Mouse (Mus musculus): ENCODE results near the gene Dyrk1b. TPM values are rescaled to one million over a fixed set of nuclear protein-coding genes. Genes with fewer than 3 reads are reported as not detected.
A peak's percentile ranks its signal among the peaks of the same experiment; 100 is the strongest.

The Dyrk1b gene
- total RNA-seq, 1 experiment = 3.9 TPM

- in situ Hi-C loops (cut with MboI; ENCODE audit: low sequenced_read_pairs in 2 of 2, unreplicated experiment in 2 of 2) = loop anchor here in 1 of 2 experiments (10.0 kb wide), 1 partner anchor 59 kb away; the partner anchor contains the start of gene Eid2
Measured at GRCm38 (mm10) chr7:28206044-28206600, 26.9 kb downstream of the Dyrk1b start.

GRCm38 (mm10) chr7:28208396-28208987 is 29.2 kb downstream of the Dyrk1b start:
- Histone ChIP-seq H3K9me3 (ENCODE audit: control insufficient read depth, insufficient read depth, low read depth, low read length) (no peaks in the 10 kb centered on the region), H3K27ac (ENCODE audit: insufficient read depth, low read depth, low read length, poor library complexity, severe bottlenecking) (no peak overlapping the region), H3K4me3 (ENCODE audit: insufficient read depth in 1 of 2, low read depth in 1 of 2, low read length in 2 of 2, poor library complexity in 1 of 2, severe bottlenecking in 1 of 2) (peak overlapping the region; percentile 58 to 61), H3K4me1 (ENCODE audit: control insufficient read depth in 2 of 2, insufficient read depth in 2 of 2, low read length in 2 of 2, poor library complexity in 1 of 2) (peaks cover 0 to 3% of the 10 kb centered on the region in 2 experiments; a peak in 1 of 4 replicates), H3K9ac (ENCODE audit: insufficient read depth, low read depth, low read length, poor library complexity, severe bottlenecking) (peak overlapping the region; percentile 74), H3K36me3 (ENCODE audit: control insufficient read depth, insufficient read depth, low read length, poor library complexity, severe bottlenecking) (no peaks in the 10 kb centered on the region)
- no peak for TF ChIP-seq MAFK (IDR thresholded peaks at IDR 0.05; ENCODE audit: insufficient read depth, low read depth, low read length)
- TF ChIP-seq CHD2 (IDR thresholded peaks at IDR 0.05; ENCODE audit: low read depth, low read length) = no peak
- TF ChIP-seq HCFC1 (IDR thresholded peaks at IDR 0.05; ENCODE audit: borderline replicate concordance, insufficient read depth, low read length) = no peak
- in situ Hi-C loops (cut with MboI; ENCODE audit: low sequenced_read_pairs in 2 of 2, unreplicated experiment in 2 of 2) = loop anchor here in 1 of 2 experiments (10.0 kb wide), 1 partner anchor 56 kb away; the partner anchor contains the start of gene Eid2
- DNase-seq (ENCODE audit: low read depth, low spot score) = no peak

More at GRCm38 (mm10) chr7:28206044-28206600, 26.9 kb downstream of the Dyrk1b start:
- no peak for DNase-seq (ENCODE audit: low read depth, low spot score)
- no peaks in the 10 kb centered on the region; a peak in 1 of 4 replicates for H3K4me1 ChIP-seq (ENCODE audit: control insufficient read depth in 2 of 2, insufficient read depth in 2 of 2, low read length in 2 of 2, poor library complexity in 1 of 2)
- no peak overlapping the region for H3K9ac ChIP-seq (ENCODE audit: insufficient read depth, low read depth, low read length, poor library complexity, severe bottlenecking)
- no peaks in the 10 kb centered on the region for H3K36me3 ChIP-seq (ENCODE audit: control insufficient read depth, insufficient read depth, low read length, poor library complexity, severe bottlenecking)
- TF ChIP-seq ZC3H11A (IDR thresholded peaks at IDR 0.05; ENCODE audit: borderline replicate concordance, low read depth, low read length) (no peak), ZNF384 (IDR thresholded peaks at IDR 0.05; ENCODE audit: low read depth, low read length) (no peak), MAFK (IDR thresholded peaks at IDR 0.05; ENCODE audit: insufficient read depth, low read depth, low read length) (no peak), HCFC1 (IDR thresholded peaks at IDR 0.05; ENCODE audit: borderline replicate concordance, insufficient read depth, low read length) (no peak), CHD2 (IDR thresholded peaks at IDR 0.05; ENCODE audit: low read depth, low read length) (no peak)
- no peak overlapping the region for H3K27ac ChIP-seq (ENCODE audit: insufficient read depth, low read depth, low read length, poor library complexity, severe bottlenecking)
- no peaks in the 10 kb centered on the region for H3K9me3 ChIP-seq (ENCODE audit: control insufficient read depth, insufficient read depth, low read depth, low read length)
- H3K4me3 ChIP-seq (ENCODE audit: insufficient read depth in 1 of 2, low read depth in 1 of 2, low read length in 2 of 2, poor library complexity in 1 of 2, severe bottlenecking in 1 of 2) = no peak overlapping the region

GRCm38 (mm10) chr7:28208988-28209508 is 29.8 kb downstream of the Dyrk1b start:
- no peaks in the 10 kb centered on the region for H3K36me3 ChIP-seq (ENCODE audit: control insufficient read depth, insufficient read depth, low read length, poor library complexity, severe bottlenecking)
- H3K9ac ChIP-seq (ENCODE audit: insufficient read depth, low read depth, low read length, poor library complexity, severe bottlenecking) = peak overlapping the region; percentile 74
- peak overlapping the region; percentile 36; the same call in 1 of the 2 replicates for H3K27ac ChIP-seq (ENCODE audit: insufficient read depth, low read depth, low read length, poor library complexity, severe bottlenecking)
- H3K9me3 ChIP-seq (ENCODE audit: control insufficient read depth, insufficient read depth, low read depth, low read length) = no peaks in the 10 kb centered on the region
- H3K4me1 ChIP-seq (ENCODE audit: control insufficient read depth in 2 of 2, insufficient read depth in 2 of 2, low read length in 2 of 2, poor library complexity in 1 of 2) = peaks cover 0 to 3% of the 10 kb centered on the region in 2 experiments; a peak in 1 of 4 replicates
- DNase-seq (ENCODE audit: low read depth, low spot score) = peak; percentile 80
- in situ Hi-C loops (cut with MboI; ENCODE audit: low sequenced_read_pairs in 2 of 2, unreplicated experiment in 2 of 2) = loop anchor here in 1 of 2 experiments (10.0 kb wide), 1 partner anchor 56 kb away; the partner anchor contains the start of gene Eid2
- TF ChIP-seq MAFK (IDR thresholded peaks at IDR 0.05; ENCODE audit: insufficient read depth, low read depth, low read length) (no peak), HCFC1 (IDR thresholded peaks at IDR 0.05; ENCODE audit: borderline replicate concordance, insufficient read depth, low read length) (no peak), ZC3H11A (IDR thresholded peaks at IDR 0.05; ENCODE audit: borderline replicate concordance, low read depth, low read length) (no peak), ZNF384 (IDR thresholded peaks at IDR 0.05; ENCODE audit: low read depth, low read length) (no peak), CHD2 (IDR thresholded peaks at IDR 0.05; ENCODE audit: low read depth, low read length) (no peak)
- H3K4me3 ChIP-seq (ENCODE audit: insufficient read depth in 1 of 2, low read depth in 1 of 2, low read length in 2 of 2, poor library complexity in 1 of 2, severe bottlenecking in 1 of 2) = peak overlapping the region; percentile 58 to 61

- H3K9ac ChIP-seq (ENCODE audit: insufficient read depth, low read depth, low read length, poor library complexity, severe bottlenecking) = no peak overlapping the region
- in situ Hi-C loops (cut with MboI; ENCODE audit: low sequenced_read_pairs in 2 of 2, unreplicated experiment in 2 of 2) = no loop called here
- no peak for DNase-seq (ENCODE audit: low read depth, low spot score)
- no peaks in the 10 kb centered on the region for H3K9me3 ChIP-seq (ENCODE audit: control insufficient read depth, insufficient read depth, low read depth, low read length)
- H3K27ac ChIP-seq (ENCODE audit: insufficient read depth, low read depth, low read length, poor library complexity, severe bottlenecking) = no peak overlapping the region
- no peak overlapping the region for H3K4me3 ChIP-seq (ENCODE audit: insufficient read depth in 1 of 2, low read depth in 1 of 2, low read length in 2 of 2, poor library complexity in 1 of 2, severe bottlenecking in 1 of 2)
- H3K4me1 ChIP-seq (ENCODE audit: control insufficient read depth in 2 of 2, insufficient read depth in 2 of 2, low read length in 2 of 2, poor library complexity in 1 of 2) = peaks cover 0 to 3% of the 10 kb centered on the region in 2 experiments; a peak in 2 of 4 replicates
- H3K36me3 ChIP-seq (ENCODE audit: control insufficient read depth, insufficient read depth, low read length, poor library complexity, severe bottlenecking) = no peaks in the 10 kb centered on the region
- TF ChIP-seq ZNF384 (IDR thresholded peaks at IDR 0.05; ENCODE audit: low read depth, low read length) (no peak), HCFC1 (IDR thresholded peaks at IDR 0.05; ENCODE audit: borderline replicate concordance, insufficient read depth, low read length) (no peak), MAFK (IDR thresholded peaks at IDR 0.05; ENCODE audit: insufficient read depth, low read depth, low read length) (no peak), ZC3H11A (IDR thresholded peaks at IDR 0.05; ENCODE audit: borderline replicate concordance, low read depth, low read length) (no peak), CHD2 (IDR thresholded peaks at IDR 0.05; ENCODE audit: low read depth, low read length) (no peak)
Measured at GRCm38 (mm10) chr7:28210731-28211130, 31.5 kb downstream of the Dyrk1b start.

Data from ES-E14 (cell line).